8 mouse cellular contexts compared by ENCODE assay signal in the genomic region with DNA sequence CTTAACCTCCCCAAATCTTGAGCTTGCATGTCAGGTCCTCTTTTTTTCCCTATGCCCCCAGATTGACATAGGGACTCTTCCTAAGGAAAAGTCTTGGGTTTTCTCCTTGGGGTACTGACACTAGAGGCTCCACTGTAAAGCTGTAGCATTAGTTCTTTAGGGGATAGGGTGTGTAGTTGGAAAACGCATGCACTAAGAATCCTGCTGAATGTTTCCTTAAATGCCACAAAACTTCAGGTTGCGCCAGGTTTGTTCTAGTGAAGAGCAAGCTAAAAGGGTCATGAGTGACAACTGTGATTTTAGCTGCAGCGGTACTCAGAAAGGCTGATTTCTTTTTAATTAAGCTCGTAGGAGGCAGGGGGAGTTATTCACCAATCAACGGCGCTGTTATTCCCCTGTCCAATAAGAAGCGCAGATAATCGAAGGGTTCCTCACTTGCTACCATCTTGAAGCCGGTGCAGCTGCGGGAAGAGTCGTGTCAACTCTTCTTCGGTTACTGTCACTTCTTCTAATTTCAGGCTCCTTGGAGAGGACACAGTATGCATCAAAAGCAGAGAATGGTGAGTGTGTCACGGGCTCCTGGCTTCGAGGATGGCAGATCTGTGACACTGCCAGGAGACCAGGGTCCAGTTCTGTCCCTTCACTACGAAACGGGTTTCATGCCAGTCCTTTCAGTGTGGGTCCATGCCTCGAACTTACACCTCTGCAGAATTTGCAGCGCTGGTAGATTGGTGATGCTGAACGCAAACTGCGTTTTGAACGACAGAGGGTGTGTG. TPM values are rescaled to one million over a fixed set of nuclear protein-coding genes. Genes with fewer than 3 reads are reported as not detected.
DNase-seq lines count a peak whose midpoint lies in the region; ATAC-seq and TF ChIP-seq lines count a peak whose summit lies in the region.

Gene Zfp952 (plus strand): TSS at position 431 of the 776 bp plus-strand sequence.

- peak; percentile 90 for ATAC-seq in Patski
- peak; percentile 98 for ATAC-seq in hindbrain, embryonic 13.5 days (ENCODE audit: low FRiP score)

- POLR2A ChIA-PET in Patski (lab: Charles Lee), result no interaction called here

- DNase-seq in Patski (ENCODE audit: low read depth, low spot score), result peak; percentile 42
- peak; percentile 88 to 91 for DNase-seq in cerebellum, postnatal 14 days
- DNase-seq in frontal cortex, postnatal 14 days (ENCODE audit: low spot score in 2 of 2), result peak; percentile 83 to 86
- DNase-seq in layer of hippocampus, postnatal 25 days (ENCODE audit: extremely low spot score in 1 of 2, low spot score in 1 of 2), result peak; percentile 63 to 78
- peak; percentile 91 for DNase-seq in lung, postnatal 25 days (ENCODE audit: low spot score)
- DNase-seq in retina, embryonic 14.5 days (ENCODE audit: low spot score), result peak; percentile 95
- peak; percentile 78 for DNase-seq in thymus, postnatal 4 days

- H3K27me3 ChIP-seq in Patski, result no peaks in the 10 kb centered on the region
- no peaks in the 10 kb centered on the region for H3K27me3 ChIP-seq in hindbrain, embryonic 13.5 days

- H3K9me3 ChIP-seq in hindbrain, embryonic 13.5 days, result no peaks in the 10 kb centered on the region

- H3K27ac ChIP-seq in hindbrain, embryonic 13.5 days, result peak within 1 kb of the TSS; percentile 81

- peak within 1 kb of the TSS; percentile 68 for H3K4me3 ChIP-seq in hindbrain, embryonic 13.5 days

- under 1% methylated on average over 21 of the region's 21 CpGs for WGBS in hindbrain, embryonic 13.5 days

- peak within 1 kb of the TSS; percentile 85 for H3K9ac ChIP-seq in hindbrain, embryonic 13.5 days

- in situ Hi-C loops in Patski (cut with MboI; ENCODE audit: low pct_unique_long_range_greater_than_20kb), result no loop called here

- H3K4me2 ChIP-seq in hindbrain, embryonic 13.5 days, result peak within 1 kb of the TSS; percentile 86

- H3K4me1 ChIP-seq in hindbrain, embryonic 13.5 days (replicated peaks), result peaks cover 21% of the 10 kb centered on the region

- CTCF ChIA-PET in Patski (lab: Charles Lee), result interaction anchor here (0.8 to 1.8 kb wide), 4 partner anchors 9 to 42 kb away, joined by 3 to 6 read pairs (median 4); partner anchors contain the start of gene Zfp472

- H3K36me3 ChIP-seq in hindbrain, embryonic 13.5 days, result peaks cover 25% of the 10 kb centered on the region

- TF ChIP-seq CTCF in Patski (IDR thresholded peaks at IDR 0.05), result no peak

RNA-seq across cellular contexts. Expression of gene Zfp952, which starts in this region (rescaled TPM):
- polyA plus RNA-seq in Patski (2021), result 7.8 TPM
- polyA plus RNA-seq in hindbrain, embryonic 13.5 days (2015; fragmentation: Nextera tagmentation; extraction: Ambion mirVana), result 19.8 and 22.7 TPM in 2 replicates
- 10 to 100 TPM; 17.2 to 17.8 TPM for total RNA-seq in layer of hippocampus, postnatal 25 days (2021)

Comparison
In these comparisons a context has a peak if more than half of its experiments do, and no peak if none do; other contexts are left out.
1. Peak in every context shown above with its lines: DNase-seq, ATAC-seq, H3K4me3 ChIP-seq and H3K27ac ChIP-seq.
2. DNase-seq: peak in every context shown above with its lines; median percentile 95 in retina, embryonic 14.5 days; 91 in lung, postnatal 25 days; 90 in cerebellum, postnatal 14 days; 84 in frontal cortex, postnatal 14 days; 78 in thymus, postnatal 4 days; 70 in layer of hippocampus, postnatal 25 days; 42 in Patski.